ENCODE assay signal across 10 mouse cellular contexts in the genomic region with DNA sequence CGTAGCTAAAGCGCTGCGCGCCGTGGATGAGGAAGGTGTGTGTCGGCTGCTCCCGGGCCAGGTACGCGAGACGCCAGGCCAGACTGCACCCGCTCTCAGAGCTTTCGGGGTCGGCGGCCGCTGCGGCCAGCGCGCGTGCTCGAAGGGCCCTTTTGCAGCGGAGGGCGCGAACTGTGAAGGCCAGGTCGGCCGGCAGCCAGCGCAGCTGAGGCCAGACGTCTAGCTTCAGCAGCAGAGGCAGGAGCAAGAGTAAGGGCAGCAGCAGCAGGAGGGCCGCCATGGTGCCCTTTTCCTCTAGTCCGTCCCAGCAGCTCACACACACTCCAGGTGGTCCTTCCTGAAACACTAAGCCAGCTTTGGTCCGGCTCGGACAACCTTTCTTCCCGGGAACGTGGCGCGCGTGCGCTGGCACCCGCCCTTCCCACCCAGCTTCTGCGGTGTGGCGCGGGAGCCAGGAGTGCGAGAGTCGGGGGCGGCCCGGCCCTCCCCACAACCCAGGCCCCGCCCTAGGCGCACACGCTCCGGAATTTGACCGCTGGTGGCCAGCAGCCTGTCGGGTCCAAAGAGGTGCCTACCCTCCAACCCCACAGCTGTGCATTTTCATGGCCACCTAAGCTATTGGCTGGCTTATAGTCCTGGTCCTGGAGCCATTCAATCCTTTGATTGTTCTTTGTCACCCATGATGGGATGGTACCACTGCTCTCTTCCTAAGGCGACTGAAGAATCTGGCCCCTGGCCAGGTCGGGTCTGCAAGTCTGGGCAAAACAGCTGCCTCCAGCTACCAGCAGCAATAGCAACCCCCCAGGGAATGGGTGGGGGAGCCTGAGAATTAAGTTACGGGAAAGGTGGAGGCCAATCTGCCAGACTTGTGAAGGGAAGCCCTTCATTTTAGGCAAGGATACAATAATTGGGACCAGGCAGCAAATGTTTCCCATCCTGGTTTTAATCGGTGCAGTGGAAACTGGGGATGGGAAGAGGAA. TPM values are rescaled to one million over a fixed set of nuclear protein-coding genes. Genes with fewer than 3 reads are reported as not detected.
DNase-seq lines count a peak whose midpoint lies in the region; ATAC-seq lines count a peak whose summit lies in the region.
"Had no signal": no experiment of that assay in that cellular context is flagged by ENCODE, and none has a peak within 500 bp of the region (broad histone marks: within the 10 kb centered on the region; RNA-seq: fewer than 3 reads in every experiment).

A gene (minus strand): TSS at position 428 of the 980 bp plus-strand sequence.

- intact Hi-C loops in gastrocnemius, postnatal 36 days (cut with DNase I), result no loop called here

- DNase-seq in left cerebral cortex, adult 18-20 months (ENCODE audit: low spot score in 2 of 2), result peak; percentile 26 to 45
- no peak for DNase-seq in left cerebral cortex, adult 9 months (ENCODE audit: low spot score in 2 of 2)
- DNase-seq in cerebellum, postnatal 36 days, result peak; percentile 32 to 35
- DNase-seq in gastrocnemius, postnatal 36 days, result peak; percentile 34 to 42
- peak; percentile 73 for DNase-seq in liver, embryonic 11.5 days (ENCODE audit: low spot score)
- peak; percentile 65 for DNase-seq in neural tube, embryonic 11.5 days (ENCODE audit: low spot score)
- no peak for DNase-seq in spleen, postnatal 4 days (ENCODE audit: low spot score in 2 of 2)

- H3K4me1 ChIP-seq in intestine, embryonic 16.5 days (ENCODE audit: control insufficient read depth, insufficient read depth, low read length), result peaks cover 23% of the 10 kb centered on the region
- peaks cover 13% of the 10 kb centered on the region for H3K4me1 ChIP-seq in liver, embryonic 11.5 days (replicated peaks; ENCODE audit: control insufficient read depth, insufficient read depth, low read length)
- H3K4me1 ChIP-seq in neural tube, embryonic 11.5 days (ENCODE audit: control insufficient read depth, insufficient read depth, low read length), result peaks cover 13% of the 10 kb centered on the region

- peak within 1 kb of the TSS; percentile 99 for H3K4me2 ChIP-seq in intestine, embryonic 16.5 days (ENCODE audit: low read depth, low read length)
- peak within 1 kb of the TSS; percentile 78 for H3K4me2 ChIP-seq in liver, embryonic 11.5 days
- H3K4me2 ChIP-seq in neural tube, embryonic 11.5 days (ENCODE audit: low read depth), result peak within 1 kb of the TSS; percentile 74

- ATAC-seq in intestine, embryonic 16.5 days, result peak; percentile 72
- peak; percentile 60 for ATAC-seq in liver, embryonic 11.5 days (replicated peaks; ENCODE audit: low FRiP score)
- ATAC-seq in neural tube, embryonic 11.5 days (ENCODE audit: insufficient read depth, low FRiP score, low TSS enrichment), result peak; percentile 52

- peaks cover 25% of the 10 kb centered on the region for H3K36me3 ChIP-seq in intestine, embryonic 16.5 days (ENCODE audit: control insufficient read depth, insufficient read depth, low read length)
- peaks cover 30% of the 10 kb centered on the region for H3K36me3 ChIP-seq in liver, embryonic 11.5 days (ENCODE audit: control insufficient read depth, insufficient read depth, low read length)
- H3K36me3 ChIP-seq in neural tube, embryonic 11.5 days (ENCODE audit: control insufficient read depth, insufficient read depth, low read length), result peaks cover 22% of the 10 kb centered on the region

- no peaks in the 10 kb centered on the region for H3K9me3 ChIP-seq in intestine, embryonic 16.5 days (ENCODE audit: control insufficient read depth, low read length)
- H3K9me3 ChIP-seq in liver, embryonic 11.5 days (ENCODE audit: control insufficient read depth, low read length), result no peaks in the 10 kb centered on the region
- no peaks in the 10 kb centered on the region for H3K9me3 ChIP-seq in neural tube, embryonic 11.5 days (ENCODE audit: control insufficient read depth, low read length)
- H3K9me3 ChIP-seq: G1E had no signal

- peak within 1 kb of the TSS; percentile 85 for H3K9ac ChIP-seq in intestine, embryonic 16.5 days (ENCODE audit: low read depth, low read length)
- peak within 1 kb of the TSS; percentile 62 for H3K9ac ChIP-seq in liver, embryonic 11.5 days (ENCODE audit: low read depth, low read length)
- H3K9ac ChIP-seq in neural tube, embryonic 11.5 days (ENCODE audit: low read length), result peak within 1 kb of the TSS; percentile 85

- under 1% methylated on average over 55 of the region's 55 CpGs for WGBS in intestine, embryonic 16.5 days
- 4% methylated on average over 55 of the region's 55 CpGs for WGBS in liver, embryonic 11.5 days
- WGBS in neural tube, embryonic 11.5 days, result under 1% methylated on average over 54 of the region's 55 CpGs

- 0 out of 2 replicates have a peak, but pooled peaks cover 2% of the 10 kb centered on the region for H3K27me3 ChIP-seq in intestine, embryonic 16.5 days (replicated peaks; ENCODE audit: control insufficient read depth, insufficient read depth, low read length)
- peaks cover 24% of the 10 kb centered on the region for H3K27me3 ChIP-seq in liver, embryonic 11.5 days (replicated peaks; ENCODE audit: control insufficient read depth, insufficient read depth, low read length)
- H3K27me3 ChIP-seq in neural tube, embryonic 11.5 days (ENCODE audit: control insufficient read depth, insufficient read depth, low read length), result no peaks in the 10 kb centered on the region

- peak within 1 kb of the TSS; percentile 69 for H3K4me3 ChIP-seq in intestine, embryonic 16.5 days (ENCODE audit: low read length)
- H3K4me3 ChIP-seq in liver, embryonic 11.5 days (ENCODE audit: low read depth, low read length), result peak within 1 kb of the TSS; percentile 58
- H3K4me3 ChIP-seq in neural tube, embryonic 11.5 days (ENCODE audit: low read depth, low read length), result peak within 1 kb of the TSS; percentile 66

- H3K27ac ChIP-seq in intestine, embryonic 16.5 days (ENCODE audit: low read length), result peak within 1 kb of the TSS; percentile 69
- H3K27ac ChIP-seq in liver, embryonic 11.5 days (ENCODE audit: low read depth, low read length), result no peak within 1 kb of the TSS
- H3K27ac ChIP-seq in neural tube, embryonic 11.5 days (ENCODE audit: low read depth, low read length), result peak within 1 kb of the TSS; percentile 82
- H3K27ac ChIP-seq: macrophage had no signal

RNA-seq across cellular contexts. Expression of the gene that starts here (rescaled TPM):
- 1 to 10 TPM; 5.9 to 9.3 TPM for total RNA-seq in left cerebral cortex, adult 18-20 months (2021)
- total RNA-seq in gastrocnemius, postnatal 36 days (2021), result under 1 TPM; 0.59 to 0.91 TPM
- 8.4 and 8.6 TPM in 2 replicates for polyA plus RNA-seq in intestine, embryonic 16.5 days (2015; fragmentation: Nextera tagmentation; extraction: Ambion mirVana)
- 6.4 and 6.7 TPM in 2 replicates for polyA plus RNA-seq in liver, embryonic 11.5 days (2014; fragmentation: Nextera tagmentation; extraction: Ambion mirVana)
- 11.6 and 14.1 TPM in 2 replicates for polyA plus RNA-seq in neural tube, embryonic 11.5 days (2014; fragmentation: Nextera tagmentation; extraction: Ambion mirVana)

Comparison
In these comparisons a context has a peak if more than half of its experiments do, and no peak if none do; other contexts are left out.
1. DNase-seq: peak in left cerebral cortex, adult 18-20 months (2 of 2), cerebellum, postnatal 36 days (2 of 2), liver, embryonic 11.5 days (single experiment) and neural tube, embryonic 11.5 days (single experiment); none in left cerebral cortex, adult 9 months (0 of 2) and spleen, postnatal 4 days (0 of 2).
2. Peak in DNase-seq in gastrocnemius, postnatal 36 days; RNA of the gene not detected or under 1 TPM.
3. Peak in every context shown above with its lines, with median percentiles within 50 percentile points of each other: ATAC-seq, H3K4me2 ChIP-seq, H3K4me3 ChIP-seq and H3K9ac ChIP-seq.